Mouse (Mus musculus) stomach, postnatal 0 days (tissue): ENCODE measurements around the gene Slfnl1. TPM values are rescaled to one million over a fixed set of nuclear protein-coding genes. Genes with fewer than 3 reads are reported as not detected.

ENCODE experiments used
- ATAC-seq: fragments of 200-750 bp; cut with Nextera tagmentation; 2 replicates; pipeline ENCODE4 v1.8.0; 2017; ENCODE audit not compliant: low FRiP score, low TSS enrichment
- DNase-seq: peaks from one replicate; pipeline ENCODE4 v3.0.0-alpha.2; 2016; ENCODE audit warnings: low spot score
- H3K27ac ChIP-seq: fragments of 300-500 bp; sonication (generic); replicated peaks from 2 replicates; pipeline ENCODE4 v1.5.1; 2014; ENCODE audit warnings: mild to moderate bottlenecking, control low read depth
- H3K27me3 ChIP-seq: fragments of 300-500 bp; sonication (generic); 2 replicates; pipeline ENCODE4 v1.6.1; 2014; ENCODE audit warnings: low read length; ENCODE audit not compliant: control insufficient read depth, insufficient read depth
- H3K36me3 ChIP-seq: fragments of 300-500 bp; sonication (generic); 2 replicates; pipeline ENCODE4 v1.6.1; 2014; ENCODE audit warnings: low read length, mixed read lengths; ENCODE audit not compliant: control insufficient read depth, insufficient read depth
- H3K4me1 ChIP-seq: fragments of 300-500 bp; sonication (generic); replicated peaks from 2 replicates; pipeline ENCODE4 v1.6.1; 2014; ENCODE audit warnings: antibody characterized with exemption; ENCODE audit not compliant: control insufficient read depth, insufficient read depth
- H3K4me2 ChIP-seq: fragments of 300-500 bp; sonication (generic); replicated peaks from 2 replicates; pipeline ENCODE4 v1.6.1; 2014; ENCODE audit warnings: low read depth, mild to moderate bottlenecking, control low read depth, moderate library complexity
- H3K4me3 ChIP-seq: fragments of 300-500 bp; sonication (generic); 2 replicates; pipeline ENCODE4 v1.5.1; 2014; ENCODE audit warnings: low read depth, low read length, control low read depth
- H3K9ac ChIP-seq: fragments of 300-500 bp; sonication (generic); 2 replicates; pipeline ENCODE4 v1.6.1; 2014; ENCODE audit warnings: mild to moderate bottlenecking, low read length, control low read depth, mixed read lengths
- H3K9me3 ChIP-seq: fragments of 300-500 bp; sonication (generic); 2 replicates; pipeline ENCODE4 v1.6.1; 2016; ENCODE audit warnings: low read length; ENCODE audit not compliant: control insufficient read depth
- CTCF ChIP-seq: IDR thresholded peaks from 2 replicates; pipeline ENCODE4 v1.5.1; 2016; ENCODE audit warnings: antibody characterized with exemption, low read depth, mild to moderate bottlenecking, moderate library complexity
- EP300 ChIP-seq: optimal IDR thresholded peaks from 2 replicates; pipeline ENCODE3; 2016; ENCODE audit warnings: antibody characterized with exemption
- WGBS: fragments of 180-500 bp; shearing (Covaris S2); extraction: QIAGEN DNeasy Blood & Tissue Kit; methylation state at CpG from one replicate; pipeline ENCODE4 v1.1.7; 2014; 5-methylcytosine and 5-hydroxymethylcytosine counted together
- polyA plus RNA-seq: library from polyadenylated mRNA; unstranded; fragments of >200 nt; fragmentation: Nextera tagmentation; extraction: Ambion mirVana; gene quantifications from 2 replicates; pipeline ENCODE4 v1.2.1, GENCODE M21; 2015

Gene Slfnl1
- polyA plus RNA-seq, 1 experiment from 2014 or later: not detected

GRCm38 (mm10) chr4:120581711-120582110, 49.7 kb downstream of the Slfnl1 start:
- H3K27ac ChIP-seq: no peak overlapping the region
- H3K27me3 ChIP-seq: no peaks in the 10 kb centered on the region
- TF ChIP-seq CTCF (no peak), EP300 (no peak)
- no peak overlapping the region for H3K4me3 ChIP-seq
- H3K4me1 ChIP-seq: no peaks in the 10 kb centered on the region
- ATAC-seq: peak; percentile 54; the same call in 1 of the 2 replicates
- DNase-seq: no peak
- no peaks in the 10 kb centered on the region for H3K9me3 ChIP-seq
- no peak overlapping the region for H3K4me2 ChIP-seq
- WGBS: 76% methylated on average over 9 of the region's 9 CpGs
- no peaks in the 10 kb centered on the region for H3K36me3 ChIP-seq
- no peak overlapping the region for H3K9ac ChIP-seq

Other genes starting within 250 kb of the Slfnl1 start
- 0.28 and 0.53 TPM in 2 replicates for gene Foxo6, start 244.9 kb upstream of the Slfnl1 start, polyA plus RNA-seq
- 35.6 and 38.7 TPM in 2 replicates for gene Scmh1, start 127.0 kb upstream of the Slfnl1 start, polyA plus RNA-seq
- 30.9 and 34.1 TPM in 2 replicates for gene Ctps, start 38.0 kb downstream of the Slfnl1 start, polyA plus RNA-seq
- gene Gm8439, start 56.5 kb downstream of the Slfnl1 start, polyA plus RNA-seq: not detected in 2 replicates
- gene Cited4, start 134.3 kb downstream of the Slfnl1 start, polyA plus RNA-seq: 29.8 and 31.8 TPM in 2 replicates
- 2.2 and 2.7 TPM in 2 replicates for gene Kcnq4, start 216.4 kb downstream of the Slfnl1 start, polyA plus RNA-seq